Mouse (Mus musculus) limb, embryonic 11.5 days (tissue): ENCODE measurements around the gene Suz12. TPM values are rescaled to one million over a fixed set of nuclear protein-coding genes. Genes with fewer than 3 reads are reported as not detected.
A peak's percentile ranks its signal among the peaks of the same experiment; 100 is the strongest.
"Not testable (repeated sequence)": the region's sequence is repeated elsewhere in the genome, so short reads cannot be mapped to it uniquely, and the experiment has no call there.

ENCODE experiments used
- ATAC-seq: fragments of 200-750 bp; cut with Nextera tagmentation; 2 replicates; pipeline ENCODE4 v1.8.0; 2017; ENCODE audit warnings: low read depth; ENCODE audit not compliant: insufficient number of reproducible peaks, low FRiP score, low TSS enrichment
- DNase-seq: peaks from one replicate; pipeline ENCODE4 v3.0.0-alpha.2; 2015; ENCODE audit warnings: low spot score
- H3K27ac ChIP-seq: fragments of 300-500 bp; sonication (generic); replicated peaks from 2 replicates; pipeline ENCODE4 v1.5.1; 2014; ENCODE audit warnings: low read depth, mild to moderate bottlenecking, low read length
- H3K27me3 ChIP-seq: fragments of 300-500 bp; sonication (generic); 2 replicates; pipeline ENCODE4 v1.6.1; 2014; ENCODE audit warnings: mild to moderate bottlenecking, low read length, mixed read lengths; ENCODE audit not compliant: control insufficient read depth, insufficient read depth
- H3K36me3 ChIP-seq: fragments of 300-500 bp; sonication (generic); 2 replicates; pipeline ENCODE4 v1.6.1; 2014; ENCODE audit warnings: mild to moderate bottlenecking, low read length, moderate library complexity, mixed read lengths; ENCODE audit not compliant: control insufficient read depth, insufficient read depth
- H3K4me1 ChIP-seq: fragments of 300-500 bp; sonication (generic); 2 replicates; pipeline ENCODE4 v1.6.1; 2014; ENCODE audit warnings: low read length, mixed read lengths; ENCODE audit not compliant: control insufficient read depth, insufficient read depth
- H3K4me2 ChIP-seq: fragments of 300-500 bp; sonication (generic); 2 replicates; pipeline ENCODE4 v1.6.1; 2014; ENCODE audit warnings: low read depth, mild to moderate bottlenecking, moderate library complexity; ENCODE audit not compliant: severe bottlenecking
- H3K4me3 ChIP-seq: fragments of 300-500 bp; sonication (generic); 2 replicates; pipeline ENCODE4 v1.5.1; 2014; ENCODE audit warnings: low read depth, low read length
- H3K9ac ChIP-seq: fragments of 300-500 bp; sonication (generic); 2 replicates; pipeline ENCODE4 v1.6.1; 2014; ENCODE audit warnings: mild to moderate bottlenecking, low read length
- H3K9me3 ChIP-seq: fragments of 300-500 bp; sonication (generic); 2 replicates; pipeline ENCODE4 v1.6.1; 2016; ENCODE audit warnings: low read length; ENCODE audit not compliant: control insufficient read depth
- WGBS: fragments of 180-500 bp; shearing (Covaris S2); extraction: QIAGEN DNeasy Blood & Tissue Kit; methylation state at CpG from one replicate; pipeline ENCODE4 v1.1.7; 2014; 5-methylcytosine and 5-hydroxymethylcytosine counted together
- polyA plus RNA-seq: library from polyadenylated mRNA; unstranded; fragments of >200 nt; fragmentation: Nextera tagmentation; extraction: Ambion mirVana; gene quantifications from 2 replicates; pipeline ENCODE4 v1.2.1, GENCODE M21; 2014

The Suz12 gene
- polyA plus RNA-seq, 1 experiment from 2014 or later = 25.7 TPM

GRCm38 (mm10) chr11:79977061-79977460, 15.8 kb upstream of the Suz12 start:
- not testable (repeated sequence) for ATAC-seq, H3K4me2 ChIP-seq, H3K4me3 ChIP-seq, H3K9ac ChIP-seq, H3K27ac ChIP-seq, DNase-seq, H3K4me1 ChIP-seq, H3K36me3 ChIP-seq, H3K9me3 ChIP-seq
- 98% methylated on average over 14 of the region's 14 CpGs for WGBS
- peaks cover 16% of the 10 kb centered on the region for H3K27me3 ChIP-seq

GRCm38 (mm10) chr11:79977747-79978146, 15.2 kb upstream of the Suz12 start:
- 92% methylated on average over 3 of the region's 4 CpGs for WGBS

GRCm38 (mm10) chr11:79986886-79987285, 6.0 kb upstream of the Suz12 start:
- WGBS = 90% methylated on average over 4 of the region's 4 CpGs

More at GRCm38 (mm10) chr11:79977747-79978146, 15.2 kb upstream of the Suz12 start:
- not testable (repeated sequence) for H3K9me3 ChIP-seq, H3K4me1 ChIP-seq, H3K36me3 ChIP-seq, H3K4me3 ChIP-seq, H3K9ac ChIP-seq, ATAC-seq, DNase-seq, H3K4me2 ChIP-seq, H3K27ac ChIP-seq
- peaks cover 16% of the 10 kb centered on the region for H3K27me3 ChIP-seq

GRCm38 (mm10) chr11:79987896-79988295, 5.0 kb upstream of the Suz12 start:
- Histone ChIP-seq H3K9ac (no peak overlapping the region), H3K4me1 (no peaks in the 10 kb centered on the region), H3K27me3 (no peaks in the 10 kb centered on the region), H3K27ac (no peak overlapping the region), H3K4me2 (no peak overlapping the region), H3K36me3 (no peaks in the 10 kb centered on the region), H3K9me3 (no peaks in the 10 kb centered on the region), H3K4me3 (no peak overlapping the region)
- WGBS = 85% methylated on average over 3 of the region's 3 CpGs
- DNase-seq (no peak), ATAC-seq (no peak)

More at GRCm38 (mm10) chr11:79986886-79987285, 6.0 kb upstream of the Suz12 start:
- Histone ChIP-seq H3K27me3 (no peaks in the 10 kb centered on the region), H3K4me3 (no peak overlapping the region), H3K9me3 (no peaks in the 10 kb centered on the region), H3K4me2 (no peak overlapping the region), H3K27ac (no peak overlapping the region), H3K4me1 (no peaks in the 10 kb centered on the region), H3K36me3 (no peaks in the 10 kb centered on the region), H3K9ac (no peak overlapping the region)
- DNase-seq = no peak
- ATAC-seq = no peak

- H3K27me3 ChIP-seq = no peaks in the 10 kb centered on the region
- no peak overlapping the region for H3K4me2 ChIP-seq
- ATAC-seq (no peak), DNase-seq (no peak)
- H3K9me3 ChIP-seq = no peaks in the 10 kb centered on the region
- H3K4me1 ChIP-seq = no peaks in the 10 kb centered on the region
- no peak overlapping the region for H3K27ac ChIP-seq
- H3K4me3 ChIP-seq = no peak overlapping the region
- WGBS = 92% methylated on average over 2 of the region's 2 CpGs
- H3K9ac ChIP-seq = no peak overlapping the region
- no peaks in the 10 kb centered on the region for H3K36me3 ChIP-seq
Observed at GRCm38 (mm10) chr11:79990120-79990519, 2.8 kb upstream of the Suz12 start.

- no peak for DNase-seq
- no peak for ATAC-seq
- H3K4me3 ChIP-seq = no peak overlapping the region
- H3K9me3 ChIP-seq = no peaks in the 10 kb centered on the region
- no peaks in the 10 kb centered on the region for H3K4me1 ChIP-seq
- H3K27ac ChIP-seq = no peak overlapping the region
- no peaks in the 10 kb centered on the region for H3K27me3 ChIP-seq
- peaks cover 4% of the 10 kb centered on the region; the same call in 1 of the 2 replicates for H3K36me3 ChIP-seq
- no peak overlapping the region for H3K4me2 ChIP-seq
- no peak overlapping the region for H3K9ac ChIP-seq
- WGBS = 94% methylated on average over 5 of the region's 5 CpGs
Observed at GRCm38 (mm10) chr11:79991600-79991999, 1.3 kb upstream of the Suz12 start.

- 32% methylated on average over 20 of the region's 21 CpGs for WGBS
- Histone ChIP-seq H3K4me1 (no peaks in the 10 kb centered on the region), H3K27me3 (no peaks in the 10 kb centered on the region), H3K9ac (peak overlapping the region; percentile 81), H3K9me3 (no peaks in the 10 kb centered on the region), H3K4me3 (peak overlapping the region; percentile 87), H3K36me3 (peaks cover 4% of the 10 kb centered on the region; the same call in 1 of the 2 replicates), H3K4me2 (peak overlapping the region; percentile 71), H3K27ac (peak overlapping the region; percentile 90)
- no peak for DNase-seq
- ATAC-seq = no peak
Observed at GRCm38 (mm10) chr11:79992035-79992591, 793 bp upstream of the Suz12 start.

- Histone ChIP-seq H3K36me3 (peaks cover 6% of the 10 kb centered on the region; the same call in 1 of the 2 replicates), H3K4me1 (no peaks in the 10 kb centered on the region), H3K4me3 (peak overlapping the region; percentile 87), H3K27me3 (no peaks in the 10 kb centered on the region), H3K27ac (peak overlapping the region; percentile 99), H3K9me3 (no peaks in the 10 kb centered on the region), H3K4me2 (peak overlapping the region; percentile 51), H3K9ac (peak overlapping the region; percentile 78)
- WGBS = under 1% methylated on average over 58 of the region's 74 CpGs
- ATAC-seq (no peak; the same call in 1 of the 2 replicates), DNase-seq (no peak)
Observed at GRCm38 (mm10) chr11:79993356-79994270, 707 bp downstream of the Suz12 start.
